Mouse (Mus musculus): ENCODE results near the gene Gm20403. TPM values are rescaled to one million over a fixed set of nuclear protein-coding genes. Genes with fewer than 3 reads are reported as not detected.
"Not testable (repeated sequence)": the region's sequence is repeated elsewhere in the genome, so short reads cannot be mapped to it uniquely, and the experiment has no call there.

The Gm20403 gene
- polyA plus RNA-seq, 1 experiment from 2014 or later = 0.36 TPM

GRCm38 (mm10) chr12:54946116-54946515 is 40.2 kb downstream of the Gm20403 start:
- ATAC-seq (no peak), DNase-seq (no peak)
- H3K4me3 ChIP-seq (ENCODE audit: low read depth, low read length) = no peak overlapping the region
- H3K27ac ChIP-seq (ENCODE audit: low read depth) = no peak overlapping the region
- peaks cover 39% of the 10 kb centered on the region for H3K36me3 ChIP-seq (replicated peaks; ENCODE audit: insufficient read depth, low read length)
- WGBS (ENCODE audit: insufficient replicate concordance) = 83% methylated on average over 6 of the region's 6 CpGs
- H3K9me3 ChIP-seq (ENCODE audit: low read length) = no peaks in the 10 kb centered on the region
- no peaks in the 10 kb centered on the region for H3K27me3 ChIP-seq (ENCODE audit: insufficient read depth, low read length)
- H3K4me1 ChIP-seq (ENCODE audit: insufficient read depth) = no peaks in the 10 kb centered on the region
- TF ChIP-seq CTCF (IDR thresholded peaks at IDR 0.05; ENCODE audit: low read depth) = no peak
- TF ChIP-seq EP300 (IDR thresholded peaks at IDR 0.05; ENCODE audit: low read depth) = no peak
- no peak overlapping the region for H3K9ac ChIP-seq (replicated peaks)
- no peak overlapping the region for H3K4me2 ChIP-seq (ENCODE audit: low read depth, low read length)

DNA sequence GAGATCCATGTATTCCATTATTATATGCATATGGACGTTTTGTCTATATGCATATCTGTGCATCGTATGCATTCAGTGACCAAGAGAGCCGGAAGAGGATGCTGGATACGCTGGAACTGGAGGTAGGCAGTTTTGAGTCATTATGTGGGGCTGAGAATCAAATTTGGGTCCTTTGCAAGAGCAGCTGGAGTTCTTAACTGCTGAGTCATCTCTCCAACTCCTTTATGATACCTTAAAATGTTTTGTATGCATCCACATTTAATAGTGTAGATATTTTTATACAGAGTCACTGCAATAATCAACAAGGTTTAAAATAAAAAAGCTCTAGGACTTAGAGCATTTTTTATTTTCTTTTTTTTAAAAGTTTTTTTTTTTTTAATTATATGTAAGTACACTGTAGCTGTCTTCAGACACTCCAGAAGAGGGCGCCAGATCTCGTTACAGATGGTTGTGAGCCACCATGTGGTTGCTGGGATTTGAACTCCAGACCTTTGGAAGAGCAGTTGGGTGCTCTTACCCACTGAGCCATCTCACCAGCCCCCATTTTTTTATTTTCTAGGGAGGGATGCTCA is 43.7 kb downstream of the Gm20403 start:
- H3K4me3 ChIP-seq (ENCODE audit: low read depth, low read length); H3K27me3 ChIP-seq (ENCODE audit: insufficient read depth, low read length); H3K9me3 ChIP-seq (ENCODE audit: low read length); DNase-seq; ATAC-seq; H3K4me2 ChIP-seq (ENCODE audit: low read depth, low read length); H3K9ac ChIP-seq (replicated peaks); H3K4me1 ChIP-seq (ENCODE audit: insufficient read depth); H3K27ac ChIP-seq (ENCODE audit: low read depth): not testable (repeated sequence)
- H3K36me3 ChIP-seq (replicated peaks; ENCODE audit: insufficient read depth, low read length) = peaks cover 54% of the 10 kb centered on the region
- 86% methylated on average over 6 of the region's 6 CpGs for WGBS (ENCODE audit: insufficient replicate concordance)
- 0 out of 2 replicates have a peak, but pooled peaks have one; percentile 21 for TF ChIP-seq CTCF (IDR thresholded peaks at IDR 0.05; ENCODE audit: low read depth)

- H3K9ac ChIP-seq (replicated peaks); H3K27me3 ChIP-seq (ENCODE audit: insufficient read depth, low read length); H3K4me2 ChIP-seq (ENCODE audit: low read depth, low read length); H3K4me3 ChIP-seq (ENCODE audit: low read depth, low read length); DNase-seq; H3K4me1 ChIP-seq (ENCODE audit: insufficient read depth); H3K9me3 ChIP-seq (ENCODE audit: low read length); H3K27ac ChIP-seq (ENCODE audit: low read depth): not testable (repeated sequence)
- H3K36me3 ChIP-seq (replicated peaks; ENCODE audit: insufficient read depth, low read length) = peaks cover 43% of the 10 kb centered on the region
- WGBS (ENCODE audit: insufficient replicate concordance) = 89% methylated on average over 5 of the region's 5 CpGs
- peak; percentile 55 for ATAC-seq
Measured at GRCm38 (mm10) chr12:54937581-54938343, 48.6 kb downstream of the Gm20403 start.

Other genes starting within 250 kb of the Gm20403 start
- gene Snx6, start 190.8 kb downstream of the Gm20403 start, polyA plus RNA-seq (2015; fragmentation: Nextera tagmentation; extraction: Ambion mirVana) = 56.0 and 62.3 TPM in 2 replicates
- 51.8 and 57.1 TPM in 2 replicates for gene Cfl2, start 123.7 kb downstream of the Gm20403 start, polyA plus RNA-seq (2015; fragmentation: Nextera tagmentation; extraction: Ambion mirVana)
- 16.9 and 18.5 TPM in 2 replicates for gene Baz1a, start 27.8 kb upstream of the Gm20403 start, polyA plus RNA-seq (2015; fragmentation: Nextera tagmentation; extraction: Ambion mirVana)
- 13.2 and 14.0 TPM in 2 replicates for gene 2700097O09Rik, start 93.6 kb upstream of the Gm20403 start, polyA plus RNA-seq (2015; fragmentation: Nextera tagmentation; extraction: Ambion mirVana)
- 67.0 and 69.3 TPM in 2 replicates for gene Srp54a, start 93.7 kb upstream of the Gm20403 start, polyA plus RNA-seq (2015; fragmentation: Nextera tagmentation; extraction: Ambion mirVana)
- 6.8 and 7.5 TPM in 2 replicates for gene Fam177a, start 137.9 kb upstream of the Gm20403 start, polyA plus RNA-seq (2015; fragmentation: Nextera tagmentation; extraction: Ambion mirVana)
- gene Srp54b, start 168.6 kb upstream of the Gm20403 start, polyA plus RNA-seq (2015; fragmentation: Nextera tagmentation; extraction: Ambion mirVana) = 21.7 and 22.5 TPM in 2 replicates
- gene 1700047I17Rik2, start 213.1 kb upstream of the Gm20403 start, polyA plus RNA-seq (2015; fragmentation: Nextera tagmentation; extraction: Ambion mirVana) = not detected in 2 replicates
- 30.3 and 30.4 TPM in 2 replicates for gene Srp54c, start 243.6 kb upstream of the Gm20403 start, polyA plus RNA-seq (2015; fragmentation: Nextera tagmentation; extraction: Ambion mirVana)